Mouse (Mus musculus) embryonic fibroblast, embryonic 13.5 days (primary cell): Measurements from ENCODE around the gene Babam2. TPM values are rescaled to one million over a fixed set of nuclear protein-coding genes. Genes with fewer than 3 reads are reported as not detected.
"Not testable (repeated sequence)": the region's sequence is repeated elsewhere in the genome, so short reads cannot be mapped to it uniquely, and the experiment has no call there.

Source experiments
- H3K27ac ChIP-seq: 2 replicates; pipeline ENCODE4 v1.5.1; 2012; ENCODE audit warnings: low read length, control low read depth, inconsistent platforms; ENCODE audit not compliant: insufficient read depth
- H3K4me1 ChIP-seq: 2 replicates; pipeline ENCODE4 v1.6.1; 2011; ENCODE audit warnings: low read length; ENCODE audit not compliant: control insufficient read depth, insufficient read depth
- H3K4me3 ChIP-seq: 2 replicates; pipeline ENCODE4 v1.5.1; 2011; ENCODE audit warnings: mild to moderate bottlenecking, control low read depth, low read length; ENCODE audit not compliant: insufficient read depth
- CTCF ChIP-seq: IDR thresholded peaks from 2 replicates; pipeline ENCODE4 v1.5.1; 2011; ENCODE audit warnings: mild to moderate bottlenecking, control low read depth, low read length, moderate library complexity, borderline replicate concordance; ENCODE audit not compliant: insufficient read depth
- POLR2A ChIP-seq: IDR thresholded peaks from 2 replicates; pipeline ENCODE4 v1.6.1; 2011; ENCODE audit warnings: low read depth, mild to moderate bottlenecking, control low read depth, low read length, moderate library complexity
- polyA plus RNA-seq: library from polyadenylated mRNA; stranded (reverse); fragments of >200 nt; gene quantifications from 2 replicates; pipeline ENCODE4 v1.2.4, GENCODE M21; 2011; ENCODE audit warnings: low read depth; ENCODE audit not compliant: missing spikeins, insufficient read length

The Babam2 gene
- polyA plus RNA-seq, 1 experiment, result 68.7 TPM

GRCm38 (mm10) chr5:31846971-31847370, 149.5 kb downstream of the Babam2 start:
- peaks cover 6% of the 10 kb centered on the region for H3K4me1 ChIP-seq
- peak overlapping the region; percentile 49; the same call in 1 of the 2 replicates for H3K27ac ChIP-seq
- no peak for TF ChIP-seq POLR2A
- TF ChIP-seq CTCF, result no peak
- H3K4me3 ChIP-seq, result no peak overlapping the region

- TF ChIP-seq CTCF, result no peak
- no peak for TF ChIP-seq POLR2A
- Histone ChIP-seq H3K27ac (no peak overlapping the region), H3K4me3 (no peak overlapping the region), H3K4me1 (peaks cover 6% of the 10 kb centered on the region)
Observed at GRCm38 (mm10) chr5:31848995-31849394, 151.5 kb downstream of the Babam2 start.

- Histone ChIP-seq H3K27ac (no peak overlapping the region), H3K4me3 (no peak overlapping the region), H3K4me1 (no peaks in the 10 kb centered on the region)
- no peak for TF ChIP-seq CTCF
- no peak for TF ChIP-seq POLR2A
Observed at GRCm38 (mm10) chr5:31852786-31853185, 155.3 kb downstream of the Babam2 start.

- TF ChIP-seq POLR2A, result no peak
- no peak for TF ChIP-seq CTCF
- Histone ChIP-seq H3K27ac (0 out of 2 replicates have a peak overlapping the region, but pooled peaks have one; percentile 76), H3K4me1 (no peaks in the 10 kb centered on the region), H3K4me3 (no peak overlapping the region)
Observed at GRCm38 (mm10) chr5:31853831-31854230, 156.3 kb downstream of the Babam2 start.

DNA sequence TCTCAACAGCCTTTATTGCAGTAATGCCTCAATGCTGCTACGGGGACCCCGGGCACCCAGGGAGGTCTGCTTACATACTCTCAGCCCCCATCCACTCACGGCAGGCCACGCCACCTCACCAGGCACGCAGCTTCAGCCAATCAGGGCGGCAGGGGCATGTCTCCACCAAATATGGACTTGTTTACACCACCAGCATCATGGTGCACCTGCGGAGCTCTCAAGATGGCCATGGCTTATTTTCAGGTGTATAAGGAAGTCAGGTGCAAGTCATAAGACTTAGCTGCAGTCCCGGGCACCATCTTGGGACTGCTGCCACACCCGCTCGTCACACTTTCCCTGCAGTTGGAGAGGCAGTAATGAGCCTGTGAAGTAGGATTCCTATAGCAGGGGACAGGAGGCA, 161.4 kb downstream of the Babam2 start:
- H3K4me1 ChIP-seq, H3K27ac ChIP-seq, H3K4me3 ChIP-seq: not testable (repeated sequence)

GRCm38 (mm10) chr5:31860426-31860825, 162.9 kb downstream of the Babam2 start:
- no peak for TF ChIP-seq POLR2A
- no peak for TF ChIP-seq CTCF
- peaks cover 8% of the 10 kb centered on the region for H3K4me1 ChIP-seq
- peak overlapping the region; percentile 95 for H3K27ac ChIP-seq
- no peak overlapping the region for H3K4me3 ChIP-seq

DNA sequence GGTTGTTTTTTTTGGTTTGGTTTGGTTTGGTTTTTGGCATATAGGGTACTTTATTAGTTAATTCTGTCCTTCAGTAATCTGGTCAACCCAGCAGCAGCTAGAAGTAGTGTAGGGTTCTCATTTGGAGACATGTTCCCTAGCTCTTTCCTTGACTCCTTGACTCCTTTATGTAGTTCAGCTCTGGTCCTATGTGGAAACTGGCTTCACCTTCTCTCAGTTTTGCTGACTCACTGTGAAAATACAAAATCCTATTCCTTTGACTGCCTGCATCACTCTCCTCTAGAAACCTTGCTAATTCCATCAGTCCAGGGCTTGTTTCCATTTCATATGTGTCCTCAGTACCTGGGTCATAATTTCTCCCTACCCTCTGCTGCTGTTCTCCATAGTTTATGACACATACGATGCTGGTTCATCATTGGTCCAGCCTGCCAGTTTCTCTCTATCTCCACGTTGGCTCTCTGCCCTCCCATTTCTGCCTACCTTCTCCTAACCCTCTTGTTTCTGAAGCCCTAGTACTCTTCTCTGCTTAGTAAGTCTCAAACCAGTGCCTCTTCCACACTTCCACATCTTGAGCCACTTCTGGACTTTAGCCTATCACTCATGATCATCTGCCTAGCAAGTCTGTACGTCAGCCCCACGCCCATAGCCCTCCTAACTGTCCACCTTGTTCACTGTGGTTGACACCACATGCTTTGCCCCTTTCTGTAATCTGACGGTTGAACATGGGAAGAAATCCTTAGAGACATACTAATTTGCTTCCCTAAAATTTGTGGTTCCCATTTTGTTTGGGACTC, 163.5 kb downstream of the Babam2 start:
- peaks cover 12% of the 10 kb centered on the region for H3K4me1 ChIP-seq
- TF ChIP-seq POLR2A, result no peak
- no peak for TF ChIP-seq CTCF
- H3K27ac ChIP-seq, result peak overlapping the region; percentile 95

DNA sequence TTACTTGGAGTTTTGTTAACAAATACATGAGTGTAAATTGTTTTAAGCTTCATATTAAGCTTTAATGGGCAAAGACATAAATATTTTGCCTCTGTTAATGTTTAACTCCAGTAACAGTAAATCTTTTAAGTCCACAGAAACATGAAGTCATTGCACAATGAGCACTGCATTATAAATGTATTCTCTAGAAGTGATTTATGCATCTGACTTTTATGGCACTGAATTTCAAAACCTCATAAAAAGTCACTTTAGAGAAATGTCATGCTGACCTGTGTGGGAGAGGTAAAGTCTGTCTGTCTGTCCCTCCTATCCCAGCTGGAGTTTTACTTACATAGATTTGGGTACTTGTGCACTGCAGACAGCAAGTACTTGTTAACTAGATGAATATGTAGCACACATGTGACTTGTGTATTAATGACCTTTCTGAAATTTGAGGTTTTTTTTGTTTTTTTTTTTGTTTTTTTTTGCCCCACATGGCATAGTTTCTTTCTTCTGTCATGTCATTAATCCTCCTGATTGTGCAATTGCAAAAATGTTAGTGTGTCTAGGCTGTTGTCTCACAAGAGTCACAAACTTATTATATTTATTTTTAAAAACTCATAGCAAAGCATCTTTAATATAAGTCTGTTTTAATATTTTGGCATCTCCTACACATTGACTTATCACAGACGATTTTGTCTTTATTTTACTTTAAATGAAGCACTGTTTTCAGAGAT, 165.4 kb downstream of the Babam2 start:
- H3K4me1 ChIP-seq, result peaks cover 17% of the 10 kb centered on the region
- H3K4me3 ChIP-seq, result no peak overlapping the region
- peak overlapping the region; percentile 95 for H3K27ac ChIP-seq
- TF ChIP-seq POLR2A (0 out of 2 replicates have a peak, but pooled peaks have one; percentile 19), CTCF (no peak)

More for the DNA sequence above, 163.5 kb downstream of the Babam2 start:
- no peak overlapping the region for H3K4me3 ChIP-seq

GRCm38 (mm10) chr5:31864095-31864494, 166.6 kb downstream of the Babam2 start:
- Histone ChIP-seq H3K4me3 (no peak overlapping the region), H3K4me1 (peaks cover 17% of the 10 kb centered on the region), H3K27ac (peak overlapping the region; percentile 49)
- no peak for TF ChIP-seq POLR2A
- no peak for TF ChIP-seq CTCF

DNA sequence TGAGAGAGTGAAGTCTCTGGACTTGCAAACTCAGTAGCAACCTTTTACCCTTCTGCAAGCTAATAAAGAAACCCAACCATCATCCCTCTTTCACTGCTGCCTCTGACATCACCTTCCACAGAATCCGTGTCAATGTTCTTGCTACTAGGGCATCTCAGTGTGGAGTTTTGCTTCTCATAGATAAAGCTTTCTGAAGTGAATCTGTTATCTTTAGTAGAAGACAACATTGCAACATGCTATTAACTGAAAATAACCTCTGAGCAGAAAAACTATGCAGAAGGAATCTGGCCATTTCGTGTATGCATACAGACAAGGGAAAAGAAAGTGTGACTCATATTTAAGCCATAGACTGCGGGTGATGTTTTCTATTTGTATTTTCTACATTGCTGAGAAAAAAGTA, 168.6 kb downstream of the Babam2 start:
- Histone ChIP-seq H3K4me3 (no peak overlapping the region), H3K4me1 (peaks cover 15% of the 10 kb centered on the region), H3K27ac (peak overlapping the region; percentile 99)
- TF ChIP-seq CTCF, result no peak
- TF ChIP-seq POLR2A, result no peak
